Mouse (Mus musculus) brain, embryonic 14.5 days (tissue): ENCODE measurements around the gene Prss29.
A peak's percentile ranks its signal among the peaks of the same experiment; 100 is the strongest.

Experiments used
- CTCF ChIP-seq: fragments of 200-500 bp; IDR thresholded peaks from 2 replicates; pipeline ENCODE4 v1.5.1; 2012; ENCODE audit warnings: inconsistent platforms, mild to moderate bottlenecking, moderate library complexity, borderline replicate concordance; ENCODE audit not compliant: insufficient read depth, insufficient read length; ENCODE audit errors: extremely low read depth
- POLR2A ChIP-seq: fragments of 200-500 bp; IDR thresholded peaks from 2 replicates; pipeline ENCODE4 v1.6.1; 2012; ENCODE audit warnings: mild to moderate bottlenecking, inconsistent platforms, borderline replicate concordance; ENCODE audit not compliant: poor library complexity, insufficient read depth, insufficient read length, severe bottlenecking; ENCODE audit errors: extremely low read depth

DNA sequence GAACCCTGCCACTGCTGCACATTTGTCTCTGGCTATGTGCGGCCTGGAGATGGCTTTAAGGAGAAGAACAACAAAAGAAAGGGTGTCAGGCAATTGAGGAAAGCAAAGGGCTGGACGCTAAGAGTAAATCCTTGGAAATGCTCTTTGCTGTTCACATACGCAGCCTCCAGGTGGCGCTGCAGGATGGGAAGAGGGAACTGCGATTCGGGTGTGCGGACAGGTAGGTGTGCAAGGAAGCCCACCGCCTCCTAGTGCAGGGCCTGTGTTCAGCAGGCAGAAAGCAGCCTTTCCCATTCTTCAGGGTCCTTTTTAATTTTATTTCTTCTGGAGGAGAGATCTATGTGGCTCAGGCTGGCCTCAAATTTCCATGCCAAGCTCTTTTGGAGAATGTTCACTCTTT is 15.5 kb downstream of the Prss29 start:
- no peak for TF ChIP-seq POLR2A
- peak; percentile 98 for TF ChIP-seq CTCF
